Mouse (Mus musculus): ENCODE measurements around the gene Nbl1.

DNA sequence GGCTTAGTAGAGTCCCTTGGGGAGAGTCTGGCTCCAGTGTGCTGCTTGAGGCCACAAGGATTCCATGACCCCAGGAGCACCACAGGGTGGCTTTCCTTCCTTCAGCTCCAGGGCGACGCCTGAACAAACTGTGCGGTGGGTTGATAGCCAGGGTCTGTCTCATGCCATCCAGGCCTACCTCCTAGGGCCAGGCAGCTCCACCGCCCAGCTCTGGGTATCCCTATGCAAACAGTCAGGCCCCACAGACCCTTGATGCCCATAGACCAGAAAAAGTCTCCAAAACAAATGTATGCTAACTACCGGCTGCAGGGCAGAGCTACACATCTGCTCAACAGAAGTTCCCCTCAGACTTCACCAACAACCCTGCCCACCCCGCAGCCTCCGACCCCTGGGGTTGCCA is 1.7 kb downstream of the Nbl1 start:
- TF ChIP-seq CTCF (conservative IDR thresholded peaks at IDR 0.05 in 1 of 2, IDR thresholded peaks at IDR 0.05 in 1 of 2; ENCODE audit: low read depth in 2 of 2, low read length in 2 of 2) (no peak), POLR2AphosphoS2 (IDR thresholded peaks at IDR 0.05; ENCODE audit: low read depth, low read length) (no peak), POLR2A (IDR thresholded peaks at IDR 0.05; ENCODE audit: low read depth, low read length) (no peak), MXI1 (IDR thresholded peaks at IDR 0.05; ENCODE audit: low read depth, low read length) (no peak), TCF12 (IDR thresholded peaks at IDR 0.05; ENCODE audit: low read depth, low read length) (no peak), NELFE (IDR thresholded peaks at IDR 0.05; ENCODE audit: low read depth, low read length) (no peak), ZC3H11A (IDR thresholded peaks at IDR 0.05; ENCODE audit: low read depth, low read length) (no peak), EP300 (IDR thresholded peaks at IDR 0.05; ENCODE audit: low read length) (no peak)
